Mouse (Mus musculus) small intestine, adult 2 months (tissue): Measurements from ENCODE around the gene Dnlz. TPM values are rescaled to one million over a fixed set of nuclear protein-coding genes. Genes with fewer than 3 reads are reported as not detected.
"Not testable (repeated sequence)": the region's sequence is repeated elsewhere in the genome, so short reads cannot be mapped to it uniquely, and the experiment has no call there.

Experiments
- H3K27ac ChIP-seq: fragments of 200-500 bp; 2 replicates; pipeline ENCODE4 v1.5.1; 2012; ENCODE audit warnings: low read depth, low read length, control low read depth, inconsistent platforms; ENCODE audit not compliant: insufficient read depth
- H3K27me3 ChIP-seq: fragments of 200-500 bp; 2 replicates; pipeline ENCODE4 v1.6.1; 2012; ENCODE audit warnings: mild to moderate bottlenecking, moderate library complexity, low read length, inconsistent platforms; ENCODE audit not compliant: control insufficient read depth, insufficient read depth
- H3K36me3 ChIP-seq: fragments of 200-500 bp; 2 replicates; pipeline ENCODE4 v1.6.1; 2012; ENCODE audit warnings: mild to moderate bottlenecking, low read length, control low read depth, inconsistent platforms; ENCODE audit not compliant: control insufficient read depth, insufficient read depth
- H3K4me1 ChIP-seq: fragments of 200-500 bp; 2 replicates; pipeline ENCODE4 v1.6.1; 2012; ENCODE audit warnings: low read length, inconsistent platforms, mixed read lengths; ENCODE audit not compliant: control insufficient read depth, insufficient read depth, insufficient read length
- H3K4me3 ChIP-seq: fragments of 200-500 bp; 2 replicates; pipeline ENCODE4 v1.5.1; 2012; ENCODE audit warnings: low read depth, mild to moderate bottlenecking, control low read depth, inconsistent platforms, low read length, moderate library complexity
- CTCF ChIP-seq: fragments of 200-500 bp; IDR thresholded peaks from 2 replicates; pipeline ENCODE4 v1.5.1; 2012; ENCODE audit warnings: low read depth, mild to moderate bottlenecking, control low read depth, inconsistent platforms, low read length, moderate library complexity, mixed read lengths; ENCODE audit not compliant: insufficient replicate concordance, insufficient read length; ENCODE audit errors: extremely low read depth
- POLR2A ChIP-seq: fragments of 200-500 bp; IDR thresholded peaks from 2 replicates; pipeline ENCODE4 v1.6.1; 2012; ENCODE audit warnings: low read depth, mild to moderate bottlenecking, control low read depth, inconsistent platforms, low read length, moderate library complexity
- WGBS: fragments of 180-500 bp; shearing (Covaris S2); methylation state at CpG from one replicate; pipeline ENCODE4 v1.1.7; 2018; 5-methylcytosine and 5-hydroxymethylcytosine counted together
- polyA plus RNA-seq: library from polyadenylated mRNA; depleted of rRNA; stranded (reverse); fragments of >200 nt; gene quantifications from 2 replicates; pipeline ENCODE4 v1.2.3, GENCODE M21; 2012

Gene Dnlz
- polyA plus RNA-seq, 1 experiment = 23.7 TPM

GRCm38 (mm10) chr2:26389154-26389690 lies 37.3 kb upstream of the Dnlz start, which contains the start of the genes Entr1 and Pmpca:
TSS of gene Entr1 (minus strand) at chr2:26389316.
TSS of gene Pmpca (plus strand) at chr2:26389339.
- Histone ChIP-seq H3K36me3 (peaks cover 59% of the 10 kb centered on the region), H3K4me3 (peak within 1 kb of the TSS; percentile 91), H3K4me1 (peaks cover 7% of the 10 kb centered on the region), H3K27ac (no peak within 1 kb of the TSS), H3K27me3 (no peaks in the 10 kb centered on the region)
- TF ChIP-seq POLR2A (peak; percentile 83), CTCF (no peak)
- under 1% methylated on average over 60 of the region's 60 CpGs for WGBS

DNA sequence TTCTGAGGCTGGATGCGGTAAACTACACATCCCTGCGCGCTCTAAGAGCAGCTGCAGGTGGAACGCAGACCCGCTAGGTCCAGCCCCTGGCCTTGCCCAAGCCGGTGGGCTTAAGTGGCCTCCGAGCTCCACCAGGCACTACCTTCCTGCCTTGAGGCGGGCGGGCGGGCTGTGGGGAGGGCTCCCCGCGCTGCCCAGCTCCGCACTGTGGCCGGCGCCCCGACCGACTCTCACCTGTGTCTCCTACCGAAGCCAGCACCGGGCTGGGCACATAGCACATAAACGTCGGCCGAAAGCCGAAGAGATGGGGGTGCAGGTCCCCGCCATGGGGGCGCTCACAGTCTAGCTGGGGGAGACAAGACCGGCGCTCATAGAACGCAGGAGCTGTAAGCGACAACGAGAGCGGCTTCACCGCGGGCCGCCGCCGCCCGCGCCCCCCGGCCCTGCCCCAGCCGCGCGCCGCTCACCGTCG lies 36.8 kb upstream of the Dnlz start:
- H3K27ac ChIP-seq = no peak overlapping the region
- peaks cover 62% of the 10 kb centered on the region for H3K36me3 ChIP-seq
- WGBS = under 1% methylated on average over 35 of the region's 45 CpGs
- peaks cover 7% of the 10 kb centered on the region for H3K4me1 ChIP-seq
- TF ChIP-seq CTCF (no peak), POLR2A (no peak)
- H3K4me3 ChIP-seq = peak overlapping the region; percentile 91
- H3K27me3 ChIP-seq = no peaks in the 10 kb centered on the region

DNA sequence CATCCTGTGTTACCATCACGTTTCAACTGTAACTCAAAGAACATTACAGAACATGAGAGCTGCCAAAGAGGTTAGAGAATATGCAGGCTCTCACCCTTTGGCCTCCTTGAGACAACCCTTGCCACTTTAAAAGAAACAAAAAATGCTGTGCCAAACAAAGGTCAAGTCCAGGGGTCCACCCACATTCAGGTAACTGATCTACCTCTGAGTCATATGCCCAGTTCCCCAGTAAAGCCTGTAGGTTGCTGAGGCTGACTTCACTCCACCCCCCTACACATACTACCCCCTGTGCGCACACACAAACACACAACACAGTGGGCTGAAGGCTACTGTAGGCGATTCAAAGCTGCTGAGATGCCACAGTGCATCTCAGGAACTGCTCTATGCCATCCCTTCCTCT lies 35.8 kb upstream of the Dnlz start:
- H3K4me3 ChIP-seq = no peak overlapping the region
- WGBS = 80% methylated on average over 3 of the region's 3 CpGs
- TF ChIP-seq POLR2A (no peak), CTCF (no peak)
- H3K27ac ChIP-seq = no peak overlapping the region
- H3K4me1 ChIP-seq = peaks cover 7% of the 10 kb centered on the region
- no peaks in the 10 kb centered on the region for H3K27me3 ChIP-seq
- H3K36me3 ChIP-seq = peaks cover 61% of the 10 kb centered on the region

- not testable (repeated sequence) for H3K27ac ChIP-seq, H3K27me3 ChIP-seq, H3K4me1 ChIP-seq
- Histone ChIP-seq H3K4me3 (peak overlapping the region; percentile 98), H3K36me3 (peaks cover 40% of the 10 kb centered on the region)
- WGBS = 24% methylated on average over 6 of the region's 6 CpGs
These were observed 29.0 kb upstream of the Dnlz start for GRCm38 (mm10) chr2:26380871-26381270.

GRCm38 (mm10) chr2:26380131-26380771 lies 28.3 kb upstream of the Dnlz start, which contains the start of gene Snapc4:
TSS of gene Snapc4 (minus strand) at chr2:26380653.
- H3K36me3 ChIP-seq = peaks cover 40% of the 10 kb centered on the region
- H3K27ac ChIP-seq = peak within 1 kb of the TSS; percentile 7; the same call in 1 of the 2 replicates
- H3K4me3 ChIP-seq = peak within 1 kb of the TSS; percentile 98
- peaks cover 3% of the 10 kb centered on the region; the same call in 1 of the 2 replicates for H3K4me1 ChIP-seq
- under 1% methylated on average over 38 of the region's 38 CpGs for WGBS
- no peak for TF ChIP-seq CTCF
- H3K27me3 ChIP-seq = no peaks in the 10 kb centered on the region

- H3K27me3 ChIP-seq = no peaks in the 10 kb centered on the region
- H3K27ac ChIP-seq = no peak overlapping the region
- WGBS = 95% methylated on average over 8 of the region's 8 CpGs
- TF ChIP-seq POLR2A (no peak), CTCF (no peak)
- no peak overlapping the region for H3K4me3 ChIP-seq
- H3K36me3 ChIP-seq = peaks cover 70% of the 10 kb centered on the region
- no peaks in the 10 kb centered on the region for H3K4me1 ChIP-seq
These were observed 20.5 kb upstream of the Dnlz start for GRCm38 (mm10) chr2:26372396-26372795.

GRCm38 (mm10) chr2:26368572-26368971 lies 16.7 kb upstream of the Dnlz start:
- TF ChIP-seq POLR2A (no peak), CTCF (no peak)
- WGBS = 65% methylated on average over 1 of the region's 1 CpGs
- peaks cover 60% of the 10 kb centered on the region for H3K36me3 ChIP-seq
- no peak overlapping the region for H3K27ac ChIP-seq
- no peaks in the 10 kb centered on the region; the same call in 1 of the 2 replicates for H3K4me1 ChIP-seq
- no peak overlapping the region for H3K4me3 ChIP-seq
- H3K27me3 ChIP-seq = no peaks in the 10 kb centered on the region
